24 mouse cellular contexts compared by ENCODE assay signal in the genomic region with DNA sequence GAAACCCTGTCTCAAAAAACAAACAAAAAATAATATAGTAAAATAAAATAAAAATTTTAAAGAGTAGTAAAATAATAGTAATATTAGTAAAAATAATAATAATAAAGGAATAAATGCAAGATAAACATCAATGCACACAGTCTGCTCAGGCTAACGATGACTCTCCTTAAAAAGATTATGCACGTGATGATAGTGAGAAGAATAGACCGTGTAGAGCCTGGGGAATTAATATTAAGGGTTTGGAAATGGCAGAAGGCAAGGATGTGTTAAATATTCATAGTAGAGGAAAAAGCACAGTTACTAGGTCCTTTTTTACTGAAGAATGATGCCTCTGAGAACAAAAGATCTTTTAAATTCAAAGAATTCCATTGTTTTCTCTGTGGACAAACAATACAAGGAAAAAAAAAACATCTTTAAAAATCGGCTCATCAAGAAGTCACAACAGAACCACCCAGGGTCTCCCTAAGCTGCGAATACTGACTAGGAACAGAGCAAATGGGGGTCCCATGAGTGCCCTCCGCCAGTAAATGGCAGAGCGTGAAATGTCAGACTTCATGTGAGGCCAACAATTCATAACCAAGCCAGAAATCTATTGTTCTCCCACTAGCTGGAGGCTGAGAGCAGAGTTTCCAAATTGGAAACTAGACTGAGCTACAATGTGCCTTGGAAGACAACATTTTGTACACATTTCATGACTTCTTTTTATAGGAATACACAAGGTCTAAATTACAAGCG.
DNase-seq lines count a peak whose midpoint lies in the region; ATAC-seq and TF ChIP-seq lines count a peak whose summit lies in the region.
"Had no signal": no experiment of that assay in that cellular context is flagged by ENCODE, and none has a peak within 500 bp of the region (broad histone marks: within the 10 kb centered on the region; RNA-seq: fewer than 3 reads in every experiment).

No protein-coding gene starts in this region.

- no peak overlapping the region for H3K4me2 ChIP-seq in forebrain, embryonic 14.5 days (ENCODE audit: low read length)
- H3K4me2 ChIP-seq in forebrain, embryonic 16.5 days (ENCODE audit: low read length), result no peak overlapping the region
- no peak overlapping the region for H3K4me2 ChIP-seq in midbrain, embryonic 11.5 days
- H3K4me2 ChIP-seq in hindbrain, postnatal 0 days (ENCODE audit: low read depth, low read length), result no peak overlapping the region
- H3K4me2 ChIP-seq in midbrain, postnatal 0 days (ENCODE audit: low read depth, low read length, poor library complexity, severe bottlenecking), result no peak overlapping the region
- H3K4me2 ChIP-seq: forebrain, embryonic 12.5 days; heart, embryonic 15.5 days; limb, embryonic 12.5 days; liver, embryonic 12.5 days; neural tube, embryonic 12.5 days had no signal

- H3K27me3 ChIP-seq in forebrain, embryonic 14.5 days (replicated peaks; ENCODE audit: control insufficient read depth, insufficient read depth, low read length), result no peaks in the 10 kb centered on the region
- H3K27me3 ChIP-seq in forebrain, embryonic 16.5 days (replicated peaks; ENCODE audit: control insufficient read depth, insufficient read depth, low read length), result no peaks in the 10 kb centered on the region
- no peaks in the 10 kb centered on the region for H3K27me3 ChIP-seq in midbrain, embryonic 11.5 days (ENCODE audit: control insufficient read depth, insufficient read depth, low read length)
- H3K27me3 ChIP-seq in midbrain, embryonic 10.5 days (ENCODE audit: low read depth, poor library complexity, severe bottlenecking), result no peaks in the 10 kb centered on the region
- H3K27me3 ChIP-seq in hindbrain, postnatal 0 days (ENCODE audit: insufficient read depth, low read length), result no peaks in the 10 kb centered on the region
- H3K27me3 ChIP-seq in midbrain, postnatal 0 days (ENCODE audit: insufficient read depth, low read length), result no peaks in the 10 kb centered on the region
- H3K27me3 ChIP-seq: forebrain, embryonic 12.5 days; heart, embryonic 15.5 days; limb, embryonic 12.5 days; liver, embryonic 12.5 days; neural tube, embryonic 12.5 days had no signal

- H3K4me1 ChIP-seq in forebrain, embryonic 14.5 days (ENCODE audit: control insufficient read depth, insufficient read depth, low read length), result no peaks in the 10 kb centered on the region
- H3K4me1 ChIP-seq in forebrain, embryonic 16.5 days (replicated peaks; ENCODE audit: control insufficient read depth, insufficient read depth, low read length), result no peaks in the 10 kb centered on the region
- H3K4me1 ChIP-seq in midbrain, embryonic 11.5 days (ENCODE audit: control insufficient read depth, insufficient read depth, low read length), result peaks cover 5% of the 10 kb centered on the region; the same call in 1 of the 2 replicates
- peaks cover 6% of the 10 kb centered on the region; the same call in 1 of the 2 replicates for H3K4me1 ChIP-seq in midbrain, embryonic 10.5 days
- no peaks in the 10 kb centered on the region for H3K4me1 ChIP-seq in hindbrain, postnatal 0 days (ENCODE audit: insufficient read depth, low read length)
- H3K4me1 ChIP-seq in midbrain, postnatal 0 days (ENCODE audit: insufficient read depth, low read length), result no peaks in the 10 kb centered on the region
- H3K4me1 ChIP-seq: heart, embryonic 15.5 days; limb, embryonic 12.5 days; liver, embryonic 12.5 days; neural tube, embryonic 12.5 days had no signal

- 64% methylated on average over 8 of the region's 8 CpGs for WGBS in forebrain, embryonic 14.5 days
- WGBS in forebrain, embryonic 16.5 days, result 53% methylated on average over 8 of the region's 8 CpGs
- WGBS in midbrain, embryonic 11.5 days, result 61% methylated on average over 8 of the region's 8 CpGs
- 77% methylated on average over 8 of the region's 8 CpGs for WGBS in midbrain, embryonic 10.5 days
- 28% methylated on average over 8 of the region's 8 CpGs for WGBS in hindbrain, postnatal 0 days
- 24% methylated on average over 8 of the region's 8 CpGs for WGBS in midbrain, postnatal 0 days

- intact Hi-C loops in left cerebral cortex, postnatal 25 days (cut with DNase I), result no loop called here

- no peaks in the 10 kb centered on the region for H3K36me3 ChIP-seq in forebrain, embryonic 14.5 days (ENCODE audit: control insufficient read depth, insufficient read depth, low read length)
- no peaks in the 10 kb centered on the region for H3K36me3 ChIP-seq in forebrain, embryonic 16.5 days (ENCODE audit: control insufficient read depth, insufficient read depth)
- H3K36me3 ChIP-seq in midbrain, embryonic 11.5 days (ENCODE audit: control insufficient read depth, insufficient read depth, low read length), result no peaks in the 10 kb centered on the region
- H3K36me3 ChIP-seq in midbrain, embryonic 10.5 days, result no peaks in the 10 kb centered on the region
- H3K36me3 ChIP-seq in hindbrain, postnatal 0 days (ENCODE audit: insufficient read depth, low read length), result no peaks in the 10 kb centered on the region
- no peaks in the 10 kb centered on the region for H3K36me3 ChIP-seq in midbrain, postnatal 0 days (ENCODE audit: insufficient read depth, low read length)
- H3K36me3 ChIP-seq: forebrain, embryonic 12.5 days; heart, embryonic 15.5 days; limb, embryonic 12.5 days; liver, embryonic 12.5 days; neural tube, embryonic 12.5 days had no signal

- H3K4me3 ChIP-seq in forebrain, embryonic 14.5 days (ENCODE audit: low read depth, low read length), result no peak overlapping the region
- H3K4me3 ChIP-seq in forebrain, embryonic 16.5 days (replicated peaks; ENCODE audit: low read length), result no peak overlapping the region
- H3K4me3 ChIP-seq in midbrain, embryonic 11.5 days (ENCODE audit: low read depth, low read length), result no peak overlapping the region
- H3K4me3 ChIP-seq in midbrain, embryonic 10.5 days, result no peak overlapping the region
- no peak overlapping the region for H3K4me3 ChIP-seq in hindbrain, postnatal 0 days (ENCODE audit: low read length)
- no peak overlapping the region for H3K4me3 ChIP-seq in midbrain, postnatal 0 days (ENCODE audit: low read depth, low read length)
- H3K4me3 ChIP-seq: erythroblast, embryonic 14.5 days; forebrain, embryonic 12.5 days; heart, embryonic 15.5 days; limb, embryonic 12.5 days; liver, embryonic 12.5 days; neural tube, embryonic 12.5 days had no signal

- ATAC-seq in forebrain, embryonic 14.5 days, result no peak
- ATAC-seq in forebrain, embryonic 16.5 days, result no peak
- peak; percentile 69 for ATAC-seq in midbrain, embryonic 11.5 days (ENCODE audit: low FRiP score)
- ATAC-seq in hindbrain, postnatal 0 days, result peak; percentile 47
- 0 out of 2 replicates have a peak, but pooled peaks have one; percentile 31 for ATAC-seq in midbrain, postnatal 0 days (ENCODE audit: low FRiP score)
- ATAC-seq: liver, embryonic 12.5 days had no signal

- H3K9me3 ChIP-seq in forebrain, embryonic 14.5 days (replicated peaks; ENCODE audit: control insufficient read depth, low read length), result no peaks in the 10 kb centered on the region
- H3K9me3 ChIP-seq in forebrain, embryonic 16.5 days (ENCODE audit: control insufficient read depth, low read length), result no peaks in the 10 kb centered on the region
- no peaks in the 10 kb centered on the region for H3K9me3 ChIP-seq in midbrain, embryonic 11.5 days (ENCODE audit: control insufficient read depth, low read length)
- no peaks in the 10 kb centered on the region for H3K9me3 ChIP-seq in midbrain, embryonic 10.5 days (replicated peaks)
- H3K9me3 ChIP-seq in hindbrain, postnatal 0 days (ENCODE audit: low read length), result no peaks in the 10 kb centered on the region
- no peaks in the 10 kb centered on the region for H3K9me3 ChIP-seq in midbrain, postnatal 0 days (ENCODE audit: low read length)
- H3K9me3 ChIP-seq: forebrain, embryonic 12.5 days; heart, embryonic 15.5 days; limb, embryonic 12.5 days; liver, embryonic 12.5 days; neural tube, embryonic 12.5 days had no signal

- H3K9ac ChIP-seq in forebrain, embryonic 14.5 days (ENCODE audit: low read length), result no peak overlapping the region
- no peak overlapping the region for H3K9ac ChIP-seq in forebrain, embryonic 16.5 days (replicated peaks; ENCODE audit: low read depth, low read length)
- H3K9ac ChIP-seq in midbrain, embryonic 11.5 days (ENCODE audit: low read length), result no peak overlapping the region
- no peak overlapping the region for H3K9ac ChIP-seq in hindbrain, postnatal 0 days (replicated peaks; ENCODE audit: low read length)
- no peak overlapping the region for H3K9ac ChIP-seq in midbrain, postnatal 0 days (replicated peaks; ENCODE audit: low read length, poor library complexity, severe bottlenecking)
- H3K9ac ChIP-seq: forebrain, embryonic 12.5 days; heart, embryonic 15.5 days; limb, embryonic 12.5 days; liver, embryonic 12.5 days; neural tube, embryonic 12.5 days had no signal

- DNase-seq in forebrain, embryonic 14.5 days (ENCODE audit: low spot score), result peak; percentile 5
- DNase-seq in midbrain, embryonic 11.5 days (ENCODE audit: low spot score, missing footprints), result no peak
- no peak for DNase-seq in midbrain, embryonic 10.5 days (ENCODE audit: low spot score)
- peak; percentile 41 for DNase-seq in hindbrain, postnatal 0 days (ENCODE audit: low spot score)
- DNase-seq in midbrain, postnatal 0 days (ENCODE audit: low spot score), result peak; percentile 19
- DNase-seq in left cerebral cortex, postnatal 25 days (ENCODE audit: low spot score in 2 of 2), result no peak
- DNase-seq in lung, postnatal 25 days (ENCODE audit: low spot score), result no peak
- DNase-seq: adrenal gland, postnatal 10 days; cerebellum, adult 9-10 months; heart, postnatal 36 days; kidney, adult 9 months; kidney, postnatal 14 days; lung, adult 2 months; lung, postnatal 14 days; right cerebral cortex, adult 18-20 months; right cerebral cortex, postnatal 4 days; thymus, postnatal 25 days had no signal

- no peak overlapping the region for H3K27ac ChIP-seq in forebrain, embryonic 14.5 days (ENCODE audit: low read depth, low read length)
- H3K27ac ChIP-seq in forebrain, embryonic 16.5 days (ENCODE audit: low read length), result no peak overlapping the region
- no peak overlapping the region for H3K27ac ChIP-seq in midbrain, embryonic 11.5 days (ENCODE audit: low read depth, low read length)
- H3K27ac ChIP-seq in midbrain, embryonic 10.5 days (replicated peaks), result no peak overlapping the region; the same call in 1 of the 2 replicates
- H3K27ac ChIP-seq in hindbrain, postnatal 0 days, result no peak overlapping the region
- H3K27ac ChIP-seq in midbrain, postnatal 0 days (ENCODE audit: low read depth, low read length), result no peak overlapping the region
- H3K27ac ChIP-seq: forebrain, embryonic 12.5 days; heart, embryonic 15.5 days; limb, embryonic 12.5 days; liver, embryonic 12.5 days; neural tube, embryonic 12.5 days had no signal

- no peak for TF ChIP-seq CTCF in hindbrain, postnatal 0 days (IDR thresholded peaks at IDR 0.05; ENCODE audit: low read depth)
- no peak for TF ChIP-seq CTCF in midbrain, postnatal 0 days (IDR thresholded peaks at IDR 0.05)

Comparison
In these comparisons a context has a peak if more than half of its experiments do, and no peak if none do; other contexts are left out.
1. DNase-seq: peak in forebrain, embryonic 14.5 days (single experiment), hindbrain, postnatal 0 days (single experiment) and midbrain, postnatal 0 days (single experiment); none in midbrain, embryonic 11.5 days (single experiment), midbrain, embryonic 10.5 days (single experiment), left cerebral cortex, postnatal 25 days (0 of 2) and lung, postnatal 25 days (single experiment).
2. ATAC-seq: peak in midbrain, embryonic 11.5 days (single experiment), hindbrain, postnatal 0 days (single experiment) and midbrain, postnatal 0 days (single experiment); none in forebrain, embryonic 14.5 days (single experiment) and forebrain, embryonic 16.5 days (single experiment).